ENCODE assay signal across 31 mouse cellular contexts in the genomic region with DNA sequence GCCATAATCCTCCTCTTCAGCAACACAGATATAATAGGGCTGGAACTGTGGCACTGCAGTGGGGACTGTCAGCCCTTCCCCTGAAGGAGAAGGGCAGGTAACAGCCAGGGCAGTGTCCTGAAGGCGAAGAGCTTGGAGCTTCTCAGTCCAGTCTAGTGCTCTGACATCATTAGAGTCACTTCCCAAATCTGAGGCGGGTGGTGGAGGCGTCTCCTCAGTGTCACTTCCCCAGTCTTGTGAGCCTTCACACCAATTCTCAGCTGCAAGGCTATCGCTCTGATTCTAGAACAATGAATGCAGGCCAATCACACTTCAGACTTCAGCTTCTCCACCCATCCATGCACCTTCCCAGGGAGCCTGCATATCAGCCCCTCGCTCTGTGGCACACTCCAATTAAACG. TPM values are rescaled to one million over a fixed set of nuclear protein-coding genes. Genes with fewer than 3 reads are reported as not detected.
DNase-seq lines count a peak whose midpoint lies in the region; ATAC-seq and TF ChIP-seq lines count a peak whose summit lies in the region.
"Had no signal": no experiment of that assay in that cellular context is flagged by ENCODE, and none has a peak within 500 bp of the region (broad histone marks: within the 10 kb centered on the region; RNA-seq: fewer than 3 reads in every experiment).

No protein-coding gene starts in this region.

- ATAC-seq in neutrophil, adult 5-6 weeks (ENCODE audit: extremely low read depth, insufficient number of reproducible peaks, low FRiP score, poor library complexity, severe bottlenecking), result peak; percentile 47; the same call in 1 of the 2 replicates
- no peak for ATAC-seq in midbrain, postnatal 0 days (ENCODE audit: low FRiP score)
- ATAC-seq in forebrain, embryonic 14.5 days, result no peak
- ATAC-seq: activated CD4-positive, CD25-positive, alpha-beta regulatory T cell, adult 4 months; intestine, postnatal 0 days had no signal

- H3K9me3 ChIP-seq in midbrain, postnatal 0 days (ENCODE audit: low read length), result no peaks in the 10 kb centered on the region
- no peaks in the 10 kb centered on the region for H3K9me3 ChIP-seq in forebrain, embryonic 14.5 days (replicated peaks; ENCODE audit: control insufficient read depth, low read length)
- H3K9me3 ChIP-seq: embryonic facial prominence, embryonic 12.5 days; forebrain, embryonic 12.5 days; heart, embryonic 12.5 days; hindbrain, embryonic 12.5 days; limb, embryonic 13.5 days; liver, embryonic 13.5 days; midbrain, embryonic 10.5 days had no signal

- H3K4me1 ChIP-seq in brown adipose tissue, adult 24 weeks (ENCODE audit: control insufficient read depth, insufficient read depth, insufficient read length, low read length), result peaks cover 2% of the 10 kb centered on the region; the same call in 1 of the 2 replicates
- no peaks in the 10 kb centered on the region for H3K4me1 ChIP-seq in midbrain, postnatal 0 days (ENCODE audit: insufficient read depth, low read length)
- peaks cover 4% of the 10 kb centered on the region for H3K4me1 ChIP-seq in forebrain, embryonic 14.5 days (ENCODE audit: control insufficient read depth, insufficient read depth, low read length)

- no peak overlapping the region for H3K4me3 ChIP-seq in brown adipose tissue, adult 24 weeks (ENCODE audit: insufficient read depth, low read depth, low read length)
- H3K4me3 ChIP-seq in macrophage (ENCODE audit: inconsistent target), result no peak overlapping the region
- H3K4me3 ChIP-seq in midbrain, postnatal 0 days (ENCODE audit: low read depth, low read length), result no peak overlapping the region
- no peak overlapping the region for H3K4me3 ChIP-seq in forebrain, embryonic 14.5 days (ENCODE audit: low read depth, low read length)
- H3K4me3 ChIP-seq: embryonic facial prominence, embryonic 12.5 days; forebrain, embryonic 12.5 days; gastrocnemius, adult 2 months; heart, embryonic 12.5 days; hindbrain, embryonic 12.5 days; layer of hippocampus, adult 2 months; limb, embryonic 13.5 days; liver, embryonic 13.5 days; midbrain, embryonic 10.5 days had no signal

- H3K27me3 ChIP-seq in midbrain, postnatal 0 days (ENCODE audit: insufficient read depth, low read length), result no peaks in the 10 kb centered on the region
- no peaks in the 10 kb centered on the region for H3K27me3 ChIP-seq in forebrain, embryonic 14.5 days (replicated peaks; ENCODE audit: control insufficient read depth, insufficient read depth, low read length)
- H3K27me3 ChIP-seq: embryonic facial prominence, embryonic 12.5 days; forebrain, embryonic 12.5 days; heart, embryonic 12.5 days; hindbrain, embryonic 12.5 days; limb, embryonic 13.5 days; liver, embryonic 13.5 days had no signal

- peak overlapping the region; percentile 60 for H3K27ac ChIP-seq in brown adipose tissue, adult 24 weeks (replicated peaks; ENCODE audit: low read depth, low read length)
- peak overlapping the region; percentile 58 for H3K27ac ChIP-seq in macrophage
- no peak overlapping the region for H3K27ac ChIP-seq in midbrain, postnatal 0 days (ENCODE audit: low read depth, low read length)
- no peak overlapping the region for H3K27ac ChIP-seq in forebrain, embryonic 14.5 days (ENCODE audit: low read depth, low read length)
- H3K27ac ChIP-seq: embryonic facial prominence, embryonic 12.5 days; forebrain, embryonic 12.5 days; gastrocnemius, adult 2 months; hindbrain, embryonic 12.5 days; layer of hippocampus, adult 2 months; limb, embryonic 13.5 days; liver, embryonic 13.5 days; midbrain, embryonic 10.5 days had no signal

- H3K36me3 ChIP-seq in macrophage (ENCODE audit: inconsistent target), result peaks cover 9% of the 10 kb centered on the region; the same call in 1 of the 2 replicates
- peaks cover 31% of the 10 kb centered on the region for H3K36me3 ChIP-seq in midbrain, postnatal 0 days (ENCODE audit: insufficient read depth, low read length)
- peaks cover 33% of the 10 kb centered on the region for H3K36me3 ChIP-seq in forebrain, embryonic 14.5 days (ENCODE audit: control insufficient read depth, insufficient read depth, low read length)

- WGBS in macrophage (ENCODE audit: missing documents), result 32% methylated on average over 5 of the region's 6 CpGs
- 94% methylated on average over 6 of the region's 6 CpGs for WGBS in midbrain, postnatal 0 days
- WGBS in forebrain, embryonic 14.5 days, result 95% methylated on average over 6 of the region's 6 CpGs

- no peak for TF ChIP-seq CTCF in midbrain, postnatal 0 days (IDR thresholded peaks at IDR 0.05)

- DNase-seq in lung, postnatal 36 days, result peak; percentile 37
- no peak for DNase-seq in lung, postnatal 4 days
- DNase-seq in midbrain, postnatal 0 days (ENCODE audit: low spot score), result no peak
- DNase-seq in frontal cortex, adult 2 months (ENCODE audit: extremely low spot score in 1 of 2, low spot score in 1 of 2), result no peak
- no peak for DNase-seq in forebrain, embryonic 14.5 days (ENCODE audit: low spot score)
- DNase-seq: adrenal gland, adult 8-10 months; cerebellum, adult 9-10 months; gastrocnemius, adult 2 months; heart, postnatal 14 days; kidney, postnatal 25 days; liver, embryonic 13.5 days; retina, postnatal 1 day; thymus, postnatal 14 days had no signal

- H3K4me2 ChIP-seq in midbrain, postnatal 0 days (ENCODE audit: low read depth, low read length, poor library complexity, severe bottlenecking), result no peak overlapping the region
- H3K4me2 ChIP-seq in forebrain, embryonic 14.5 days (ENCODE audit: low read length), result no peak overlapping the region
- H3K4me2 ChIP-seq: embryonic facial prominence, embryonic 12.5 days; forebrain, embryonic 12.5 days; heart, embryonic 12.5 days; hindbrain, embryonic 12.5 days; limb, embryonic 13.5 days; liver, embryonic 13.5 days had no signal

- H3K79me2 ChIP-seq in macrophage (ENCODE audit: inconsistent target), result peaks cover 46% of the 10 kb centered on the region

- H3K9ac ChIP-seq in midbrain, postnatal 0 days (replicated peaks; ENCODE audit: low read length, poor library complexity, severe bottlenecking), result no peak overlapping the region
- H3K9ac ChIP-seq in forebrain, embryonic 14.5 days (ENCODE audit: low read length), result no peak overlapping the region
- H3K9ac ChIP-seq: embryonic facial prominence, embryonic 12.5 days; forebrain, embryonic 12.5 days; heart, embryonic 12.5 days; hindbrain, embryonic 12.5 days; limb, embryonic 13.5 days; liver, embryonic 13.5 days had no signal

RNA-seq across cellular contexts. Expression of a gene that starts 3.6 kb away (rescaled TPM):
- polyA plus RNA-seq in brown adipose tissue, adult 24 weeks (2012; ENCODE audit: insufficient read depth, insufficient read length, missing spikeins), result 11.5 and 22.8 TPM in 2 replicates
- 10 to 100 TPM in 22 of 26 experiments, 1 to 10 TPM in 4; 3.9 to 75.5 (median 26.3) TPM for total RNA-seq in macrophage (2018; cell fraction: chromatin; rRNA removed)
- 10 to 100 TPM; 10.4 to 27.9 (median 17.5) TPM for total RNA-seq in macrophage (2018; cell fraction: cytosol; rRNA removed)
- 10 to 100 TPM in 22 of 26 experiments, 1 to 10 TPM in 4; 4.4 to 51.6 (median 18.0) TPM for total RNA-seq in macrophage (2018; cell fraction: nucleus; rRNA removed)
- 15.9 to 29.8 TPM (median 24.8 TPM) in 3 replicates for polyA plus RNA-seq in macrophage (2018)
- 35.7 and 36.0 TPM in 2 replicates for total RNA-seq in neutrophil, adult 5-6 weeks (2017)
- 35.0 and 39.7 TPM in 2 replicates for total RNA-seq in midbrain, postnatal 0 days (2014; rRNA removed)
- 64.4 and 68.0 TPM in 2 replicates for polyA plus RNA-seq in midbrain, postnatal 0 days (2015; fragmentation: Nextera tagmentation; extraction: Ambion mirVana)
- polyA plus RNA-seq in frontal cortex, adult 2 months (2012; rRNA removed), result 29.9 and 31.1 TPM in 2 replicates
- polyA plus RNA-seq in forebrain, embryonic 14.5 days (2014; fragmentation: Nextera tagmentation; extraction: Ambion mirVana), result 79.4 and 84.3 TPM in 2 replicates

RNA-seq across cellular contexts. Expression of a gene that starts 23.4 kb away (rescaled TPM):
- 39.0 and 39.9 TPM in 2 replicates for polyA plus RNA-seq in brown adipose tissue, adult 24 weeks (2012; ENCODE audit: insufficient read depth, insufficient read length, missing spikeins)
- total RNA-seq in macrophage (2018; cell fraction: chromatin; rRNA removed), result 100 to 1,000 TPM in 10 of 26 experiments, 10 to 100 TPM in 16; 33.9 to 154 (median 93.8) TPM
- total RNA-seq in macrophage (2018; cell fraction: cytosol; rRNA removed), result 10 to 100 TPM; 35.9 to 54.7 (median 48.2) TPM
- 100 to 1,000 TPM in 1 of 26 experiments, 10 to 100 TPM in 25; 26.4 to 107 (median 43.7) TPM for total RNA-seq in macrophage (2018; cell fraction: nucleus; rRNA removed)
- 45.4 to 81.1 TPM (median 48.6 TPM) in 3 replicates for polyA plus RNA-seq in macrophage (2018)
- 98.2 and 102 TPM in 2 replicates for total RNA-seq in neutrophil, adult 5-6 weeks (2017)
- 142 and 145 TPM in 2 replicates for total RNA-seq in midbrain, postnatal 0 days (2014; rRNA removed)
- 119 and 120 TPM in 2 replicates for polyA plus RNA-seq in midbrain, postnatal 0 days (2015; fragmentation: Nextera tagmentation; extraction: Ambion mirVana)
- 106 and 116 TPM in 2 replicates for polyA plus RNA-seq in frontal cortex, adult 2 months (2012; rRNA removed)
- 199 and 213 TPM in 2 replicates for polyA plus RNA-seq in forebrain, embryonic 14.5 days (2014; fragmentation: Nextera tagmentation; extraction: Ambion mirVana)

RNA-seq across cellular contexts. Expression of a gene that starts 37.3 kb away (rescaled TPM):
- 1,085 and 1,523 TPM in 2 replicates for polyA plus RNA-seq in brown adipose tissue, adult 24 weeks (2012; ENCODE audit: insufficient read depth, insufficient read length, missing spikeins)
- total RNA-seq in macrophage (2018; cell fraction: chromatin; rRNA removed), result 100 to 1,000 TPM in 16 of 26 experiments, 10 to 100 TPM in 10; 48.1 to 238 (median 136) TPM
- 100 to 1,000 TPM; 159 to 348 (median 225) TPM for total RNA-seq in macrophage (2018; cell fraction: cytosol; rRNA removed)
- 100 to 1,000 TPM in 12 of 26 experiments, 10 to 100 TPM in 14; 62.6 to 225 (median 96.1) TPM for total RNA-seq in macrophage (2018; cell fraction: nucleus; rRNA removed)
- polyA plus RNA-seq in macrophage (2018), result 200 to 488 TPM (median 296 TPM) in 3 replicates
- 399 and 408 TPM in 2 replicates for total RNA-seq in neutrophil, adult 5-6 weeks (2017)
- total RNA-seq in midbrain, postnatal 0 days (2014; rRNA removed), result 300 and 325 TPM in 2 replicates
- 357 and 374 TPM in 2 replicates for polyA plus RNA-seq in midbrain, postnatal 0 days (2015; fragmentation: Nextera tagmentation; extraction: Ambion mirVana)
- polyA plus RNA-seq in frontal cortex, adult 2 months (2012; rRNA removed), result 771 and 776 TPM in 2 replicates
- 190 and 199 TPM in 2 replicates for polyA plus RNA-seq in forebrain, embryonic 14.5 days (2014; fragmentation: Nextera tagmentation; extraction: Ambion mirVana)

RNA-seq across cellular contexts. Expression of a gene that starts 58.0 kb away (rescaled TPM):
- not detected in 2 replicates for polyA plus RNA-seq in brown adipose tissue, adult 24 weeks (2012; ENCODE audit: insufficient read depth, insufficient read length, missing spikeins)
- not detected for total RNA-seq in macrophage (2018; cell fraction: chromatin; rRNA removed)
- not detected for total RNA-seq in macrophage (2018; cell fraction: cytosol; rRNA removed)
- not detected for total RNA-seq in macrophage (2018; cell fraction: nucleus; rRNA removed)
- not detected in 3 replicates for polyA plus RNA-seq in macrophage (2018)
- total RNA-seq in neutrophil, adult 5-6 weeks (2017), result not detected in 2 replicates
- not detected in 2 replicates for total RNA-seq in midbrain, postnatal 0 days (2014; rRNA removed)
- polyA plus RNA-seq in midbrain, postnatal 0 days (2015; fragmentation: Nextera tagmentation; extraction: Ambion mirVana), result not detected in 2 replicates
- not detected in 2 replicates for polyA plus RNA-seq in frontal cortex, adult 2 months (2012; rRNA removed)
- not detected in 2 replicates for polyA plus RNA-seq in forebrain, embryonic 14.5 days (2014; fragmentation: Nextera tagmentation; extraction: Ambion mirVana)
- total RNA-seq: adrenal gland, adult 8-10 months; gastrocnemius, adult 2 months; heart, postnatal 14 days; layer of hippocampus, adult 2 months; layer of hippocampus, postnatal 25 days; left cerebral cortex, postnatal 10 days had no signal
- polyA plus RNA-seq: activated CD4-positive, CD25-positive, alpha-beta regulatory T cell, adult 4 months; embryonic facial prominence, embryonic 12.5 days; forebrain, embryonic 12.5 days; gonadal fat pad, adult 2 months; hindbrain, embryonic 12.5 days; intestine, postnatal 0 days; kidney, embryonic 14.5 days; liver, embryonic 13.5 days; lung, embryonic 16.5 days; midbrain, embryonic 10.5 days; testis, adult 2 months had no signal

RNA-seq across cellular contexts. Expression of a gene that starts 59.8 kb away (rescaled TPM):
- 2.6 and 4.4 TPM in 2 replicates for polyA plus RNA-seq in brown adipose tissue, adult 24 weeks (2012; ENCODE audit: insufficient read depth, insufficient read length, missing spikeins)
- total RNA-seq in macrophage (2018; cell fraction: chromatin; rRNA removed), result 10 to 100 TPM in 1 of 26 experiments, 1 to 10 TPM in 20, under 1 TPM in 4, not detected in 1; 0.53 to 12.9 (median 2.0) TPM
- 1 to 10 TPM in 16 of 26 experiments, under 1 TPM in 10; 0.30 to 3.5 (median 1.3) TPM for total RNA-seq in macrophage (2018; cell fraction: cytosol; rRNA removed)
- 10 to 100 TPM in 1 of 26 experiments, 1 to 10 TPM in 19, under 1 TPM in 5, not detected in 1; 0.58 to 11.9 (median 1.8) TPM for total RNA-seq in macrophage (2018; cell fraction: nucleus; rRNA removed)
- polyA plus RNA-seq in macrophage (2018), result 1.1 to 5.6 TPM (median 1.5 TPM) in 3 replicates
- not detected in 2 replicates for total RNA-seq in neutrophil, adult 5-6 weeks (2017)
- total RNA-seq in midbrain, postnatal 0 days (2014; rRNA removed), result 31.0 and 37.2 TPM in 2 replicates
- polyA plus RNA-seq in midbrain, postnatal 0 days (2015; fragmentation: Nextera tagmentation; extraction: Ambion mirVana), result 2.1 and 2.5 TPM in 2 replicates
- 14.1 and 16.3 TPM in 2 replicates for polyA plus RNA-seq in frontal cortex, adult 2 months (2012; rRNA removed)
- polyA plus RNA-seq in forebrain, embryonic 14.5 days (2014; fragmentation: Nextera tagmentation; extraction: Ambion mirVana), result 3.3 and 4.2 TPM in 2 replicates
- polyA plus RNA-seq: activated CD4-positive, CD25-positive, alpha-beta regulatory T cell, adult 4 months had no signal

Comparison
In these comparisons a context has a peak if more than half of its experiments do, and no peak if none do; other contexts are left out.
1. H3K27ac ChIP-seq: peak in brown adipose tissue, adult 24 weeks (single experiment) and macrophage (single experiment); none in midbrain, postnatal 0 days (single experiment) and forebrain, embryonic 14.5 days (single experiment).